Mouse (Mus musculus) C2C12 (cell line): ENCODE data around the gene Rorc. TPM values are rescaled to one million over a fixed set of nuclear protein-coding genes. Genes with fewer than 3 reads are reported as not detected.

Source experiments
- H3K27me3 ChIP-seq: one replicate; pipeline ENCODE4 v1.6.1; 2011; ENCODE audit not compliant: control insufficient read depth, insufficient read depth, insufficient read length
- H3K36me3 ChIP-seq: one replicate; pipeline ENCODE4 v1.6.1; 2011; ENCODE audit not compliant: control insufficient read depth, insufficient read depth
- H3K4me3 ChIP-seq: one replicate; pipeline ENCODE4 v1.5.1; 2011; ENCODE audit warnings: mild to moderate bottlenecking, control low read depth; ENCODE audit not compliant: poor library complexity, insufficient read depth, severe bottlenecking
- H3K79me2 ChIP-seq: one replicate; pipeline ENCODE4 v1.6.1; 2011; ENCODE audit not compliant: control insufficient read depth, insufficient read depth
- H3K79me3 ChIP-seq: one replicate; pipeline ENCODE4 v1.6.1; 2011; ENCODE audit warnings: low read depth, control low read depth
- H3ac ChIP-seq: one replicate; pipeline ENCODE3; 2011; ENCODE audit warnings: low read depth; ENCODE audit not compliant: control insufficient read depth, insufficient read length
- CEBPB ChIP-seq: IDR thresholded peaks from one replicate; pipeline ENCODE4 v1.6.1; 2011; ENCODE audit warnings: low read depth, mild to moderate bottlenecking, control low read depth, moderate library complexity
- CTCF ChIP-seq: IDR thresholded peaks from one replicate; pipeline ENCODE4 v1.5.1; 2011; ENCODE audit not compliant: control insufficient read depth, insufficient read depth, insufficient read length
- FOSL1 ChIP-seq: IDR thresholded peaks from one replicate; pipeline ENCODE4 v1.8.0; 2011; ENCODE audit warnings: mild to moderate bottlenecking, low read length; ENCODE audit not compliant: poor library complexity, insufficient read depth, severe bottlenecking
- MAX ChIP-seq: IDR thresholded peaks from one replicate; pipeline ENCODE4 v1.6.1; 2011; ENCODE audit warnings: mild to moderate bottlenecking, control low read depth
- MYOD1 ChIP-seq: IDR thresholded peaks from one replicate; pipeline ENCODE4 v1.6.1; 2011; ENCODE audit warnings: low read depth; ENCODE audit not compliant: control insufficient read depth, insufficient read length
- MYOG ChIP-seq: IDR thresholded peaks from one replicate; pipeline ENCODE4 v1.6.1; 2011; ENCODE audit not compliant: control insufficient read depth, insufficient read length; ENCODE audit errors: extremely low read depth
- USF1 ChIP-seq: IDR thresholded peaks from one replicate; pipeline ENCODE4 v1.6.1; 2011; ENCODE audit warnings: low read depth, mild to moderate bottlenecking, control low read depth, moderate library complexity
- polyA plus RNA-seq: library from polyadenylated mRNA; unstranded; fragments of >200 nt; fragmentation: generic; extraction: Trizol; gene quantifications from one replicate; pipeline ENCODE4 v1.2.1, GENCODE M21; 2012; ENCODE audit warnings: missing spikeins

Rorc gene
- polyA plus RNA-seq, 1 experiment: 0.05 TPM

GRCm38 (mm10) chr3:94434305-94434704 lies 61.7 kb downstream of the Rorc start:
- Histone ChIP-seq H3K79me3 (no peaks in the 10 kb centered on the region), H3ac (no peak overlapping the region), H3K27me3 (no peaks in the 10 kb centered on the region), H3K79me2 (no peaks in the 10 kb centered on the region), H3K36me3 (no peaks in the 10 kb centered on the region), H3K4me3 (no peak overlapping the region)
- TF ChIP-seq MYOD1: no peak
- TF ChIP-seq MAX: no peak
- no peak for TF ChIP-seq FOSL1
- TF ChIP-seq MYOG: no peak
- no peak for TF ChIP-seq CEBPB
- TF ChIP-seq CTCF: no peak
- TF ChIP-seq USF1: no peak

GRCm38 (mm10) chr3:94436420-94436819 lies 63.8 kb downstream of the Rorc start:
- H3ac ChIP-seq: no peak overlapping the region
- H3K79me3 ChIP-seq: no peaks in the 10 kb centered on the region
- no peaks in the 10 kb centered on the region for H3K36me3 ChIP-seq
- no peak overlapping the region for H3K4me3 ChIP-seq
- no peaks in the 10 kb centered on the region for H3K79me2 ChIP-seq
- TF ChIP-seq USF1 (no peak), FOSL1 (no peak), CTCF (no peak), MAX (no peak), MYOG (no peak), MYOD1 (no peak), CEBPB (no peak)
- no peaks in the 10 kb centered on the region for H3K27me3 ChIP-seq

- Histone ChIP-seq H3K79me2 (peaks cover 25% of the 10 kb centered on the region), H3K27me3 (no peaks in the 10 kb centered on the region), H3ac (no peak overlapping the region), H3K36me3 (peaks cover 14% of the 10 kb centered on the region), H3K79me3 (peaks cover 15% of the 10 kb centered on the region), H3K4me3 (no peak overlapping the region)
- TF ChIP-seq USF1 (no peak), MYOG (no peak), MYOD1 (no peak), CTCF (no peak), FOSL1 (no peak), CEBPB (no peak), MAX (no peak)
Observed at GRCm38 (mm10) chr3:94441182-94441581, 68.6 kb downstream of the Rorc start.

GRCm38 (mm10) chr3:94442951-94443596 lies 70.5 kb downstream of the Rorc start, which contains the start of gene Mrpl9:
Mrpl9 (plus strand) TSS chr3:94443318.
- Histone ChIP-seq H3K27me3 (no peaks in the 10 kb centered on the region), H3K36me3 (peaks cover 33% of the 10 kb centered on the region), H3K79me2 (peaks cover 25% of the 10 kb centered on the region), H3K4me3 (peak within 1 kb of the TSS; percentile 91), H3K79me3 (peaks cover 15% of the 10 kb centered on the region), H3ac (peak within 1 kb of the TSS; percentile 83)
- TF ChIP-seq MYOD1 (no peak), MYOG (no peak), FOSL1 (no peak), USF1 (no peak), CEBPB (no peak), MAX (peak; percentile 74)

GRCm38 (mm10) chr3:94443597-94443964 lies 71.0 kb downstream of the Rorc start, which contains the start of gene Oaz3:
Oaz3 (minus strand) TSS chr3:94443915.
- H3K36me3 ChIP-seq: peaks cover 38% of the 10 kb centered on the region
- peaks cover 15% of the 10 kb centered on the region for H3K79me3 ChIP-seq
- H3ac ChIP-seq: peak within 1 kb of the TSS; percentile 83
- H3K4me3 ChIP-seq: peak within 1 kb of the TSS; percentile 91
- no peak for TF ChIP-seq MAX
- no peak for TF ChIP-seq USF1
- no peak for TF ChIP-seq FOSL1
- no peak for TF ChIP-seq MYOG
- TF ChIP-seq MYOD1: no peak
- H3K27me3 ChIP-seq: no peaks in the 10 kb centered on the region
- H3K79me2 ChIP-seq: peaks cover 25% of the 10 kb centered on the region

Other genes starting within 250 kb of the Rorc start
- 0.04 TPM for gene Gm10696, start 194.6 kb upstream of the Rorc start, polyA plus RNA-seq
- gene Gm5286, start 176.1 kb upstream of the Rorc start, polyA plus RNA-seq: 0.02 TPM
- 0.07 TPM for gene Gm4778, start 108.8 kb upstream of the Rorc start, polyA plus RNA-seq
- 2.1 TPM for gene Them4, start 62.7 kb upstream of the Rorc start, polyA plus RNA-seq
- gene Them5, start 30.7 kb upstream of the Rorc start, polyA plus RNA-seq: not detected
- not detected for gene C2cd4d, start 10.4 kb upstream of the Rorc start, polyA plus RNA-seq
- 0.01 TPM for gene Lingo4, start 25.7 kb downstream of the Rorc start, polyA plus RNA-seq
- 7.5 TPM for gene Tdrkh, start 40.5 kb downstream of the Rorc start, polyA plus RNA-seq
- gene Mrpl9, start 70.5 kb downstream of the Rorc start, polyA plus RNA-seq: 81.6 TPM
- 0.08 TPM for gene Oaz3, start 71.1 kb downstream of the Rorc start, polyA plus RNA-seq
- gene Celf3, start 105.5 kb downstream of the Rorc start, polyA plus RNA-seq: 0.07 TPM
- 0.27 TPM for gene Riiad1, start 107.5 kb downstream of the Rorc start, polyA plus RNA-seq
- gene Snx27, start 209.9 kb downstream of the Rorc start, polyA plus RNA-seq: 14.9 TPM